Mouse (Mus musculus): ENCODE data around the gene Nppb. TPM values are rescaled to one million over a fixed set of nuclear protein-coding genes. Genes with fewer than 3 reads are reported as not detected.

The Nppb gene
- polyA plus RNA-seq, 1 experiment: not detected

DNA sequence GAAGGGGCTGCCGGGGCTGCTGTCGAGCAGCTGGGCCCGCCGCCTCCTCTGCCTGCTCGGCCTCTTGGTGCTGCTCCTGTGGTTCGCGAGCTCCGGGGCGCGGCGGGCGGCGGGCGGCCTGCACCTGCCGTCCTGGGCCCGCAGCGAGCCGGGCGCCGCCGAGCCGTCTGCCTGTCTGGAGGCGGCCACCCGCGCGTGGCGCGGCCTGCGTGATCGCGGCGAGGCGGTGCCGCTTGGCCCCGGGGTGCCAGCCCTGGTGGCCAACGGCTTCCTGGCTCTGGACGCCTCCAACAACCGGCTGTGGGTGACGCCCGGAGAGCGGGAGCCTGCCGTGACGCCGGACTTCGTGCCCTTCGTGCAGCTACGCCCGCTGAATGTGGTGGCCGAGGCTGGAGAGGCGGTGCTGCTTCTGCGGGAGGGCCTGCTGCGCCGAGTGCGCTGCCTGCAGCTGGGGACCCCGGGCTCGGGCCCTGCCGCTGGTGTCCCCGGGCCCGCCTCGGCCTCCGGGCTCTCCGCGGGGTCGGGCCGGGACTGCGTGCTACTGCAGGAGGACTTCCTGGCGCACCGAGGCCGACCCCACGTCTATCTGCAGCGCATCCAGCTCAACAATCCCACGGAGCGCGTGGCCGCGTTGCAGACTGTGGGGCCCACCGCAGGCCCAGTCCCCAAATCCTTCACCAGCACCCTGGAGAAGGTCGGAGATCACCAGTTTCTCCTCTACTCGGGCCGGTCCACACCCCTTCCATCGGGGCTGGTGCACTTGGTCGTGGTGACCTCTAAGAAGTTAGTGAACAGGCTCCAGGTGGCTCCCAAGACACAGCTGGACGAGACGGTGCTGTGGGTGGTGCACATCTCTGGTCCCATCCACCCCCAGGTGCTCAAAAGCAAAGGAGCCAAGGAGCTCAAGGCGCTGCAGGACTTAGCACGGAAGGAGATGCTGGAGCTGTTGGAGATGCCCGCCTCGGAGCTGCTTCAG is 44.3 kb upstream of the Nppb start:
- no peak for TF ChIP-seq POLR2A (IDR thresholded peaks at IDR 0.05; ENCODE audit: insufficient read depth, low read depth, low read length)
- TF ChIP-seq CTCF (IDR thresholded peaks at IDR 0.05; ENCODE audit: insufficient read depth, low read depth, low read length): no peak
- peaks cover 41% of the 10 kb centered on the region for H3K4me1 ChIP-seq (ENCODE audit: control insufficient read depth, insufficient read depth, low read length)
- H3K4me3 ChIP-seq (ENCODE audit: insufficient read depth, low read depth, low read length): peak overlapping the region; percentile 70
- H3K27ac ChIP-seq (ENCODE audit: insufficient read depth, low read depth, low read length): no peak overlapping the region
- WGBS: 6% methylated on average over 87 of the region's 88 CpGs

- H3K4me1 ChIP-seq (ENCODE audit: control insufficient read depth, insufficient read depth, low read length): peaks cover 44% of the 10 kb centered on the region
- no peak for TF ChIP-seq POLR2A (IDR thresholded peaks at IDR 0.05; ENCODE audit: insufficient read depth, low read depth, low read length)
- no peak for TF ChIP-seq CTCF (IDR thresholded peaks at IDR 0.05; ENCODE audit: insufficient read depth, low read depth, low read length)
- no peak overlapping the region for H3K27ac ChIP-seq (ENCODE audit: insufficient read depth, low read depth, low read length)
- WGBS: 97% methylated on average over 1 of the region's 1 CpGs
- no peak overlapping the region for H3K4me3 ChIP-seq (ENCODE audit: insufficient read depth, low read depth, low read length)
Observed at GRCm38 (mm10) chr4:147943005-147943404, 42.6 kb upstream of the Nppb start.

DNA sequence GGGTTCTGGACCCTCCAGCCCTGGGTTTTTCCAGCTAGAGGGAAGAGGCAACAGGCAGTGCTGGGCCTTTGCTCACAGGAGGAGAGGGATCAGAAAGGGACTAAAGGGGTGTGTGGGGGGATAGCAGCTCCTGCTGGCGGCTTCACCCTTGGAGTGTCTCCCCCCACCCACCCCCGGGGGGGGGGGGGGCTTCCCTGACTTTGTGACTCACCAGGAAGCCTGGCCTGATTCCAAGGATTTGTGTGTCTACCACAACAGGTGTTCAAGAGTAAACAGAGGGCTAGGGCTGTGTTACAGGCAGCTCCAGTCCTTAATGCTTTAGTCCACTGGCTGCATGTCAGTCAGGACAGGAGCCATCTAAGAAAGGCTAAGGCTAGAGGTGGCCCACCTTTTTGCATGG is 38.1 kb upstream of the Nppb start:
- TF ChIP-seq CTCF (IDR thresholded peaks at IDR 0.05; ENCODE audit: insufficient read depth, low read depth, low read length) (no peak), POLR2A (IDR thresholded peaks at IDR 0.05; ENCODE audit: insufficient read depth, low read depth, low read length) (no peak)
- WGBS: 16% methylated on average over 2 of the region's 2 CpGs
- Histone ChIP-seq H3K4me3 (ENCODE audit: insufficient read depth, low read depth, low read length) (no peak overlapping the region), H3K4me1 (ENCODE audit: control insufficient read depth, insufficient read depth, low read length) (peaks cover 31% of the 10 kb centered on the region), H3K27ac (ENCODE audit: insufficient read depth, low read depth, low read length) (no peak overlapping the region)

DNA sequence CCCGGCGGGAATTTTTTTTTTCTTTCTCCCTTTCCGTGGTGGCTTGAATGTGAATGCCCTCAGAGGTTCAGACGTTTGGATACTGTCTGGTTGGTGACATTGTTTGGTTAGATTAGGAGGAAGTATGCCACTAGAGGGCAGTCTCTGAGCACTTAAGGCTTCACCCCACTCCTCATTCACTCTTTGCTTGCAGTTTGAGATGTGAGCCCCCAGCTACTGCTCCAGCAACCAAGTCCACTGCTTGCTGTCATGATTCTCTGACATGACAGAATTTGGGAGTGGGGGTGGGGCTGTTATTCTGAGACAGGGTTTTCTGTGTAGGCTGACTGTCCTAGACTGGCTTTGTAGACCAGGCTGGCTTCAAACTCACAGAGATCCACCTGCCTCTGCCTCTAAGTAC is 32.0 kb upstream of the Nppb start:
- Histone ChIP-seq H3K27ac (ENCODE audit: insufficient read depth, low read depth, low read length) (no peak overlapping the region), H3K4me3 (ENCODE audit: insufficient read depth, low read depth, low read length) (no peak overlapping the region), H3K4me1 (ENCODE audit: control insufficient read depth, insufficient read depth, low read length) (no peaks in the 10 kb centered on the region)
- 16% methylated on average over 4 of the region's 4 CpGs for WGBS
- no peak for TF ChIP-seq CTCF (IDR thresholded peaks at IDR 0.05; ENCODE audit: insufficient read depth, low read depth, low read length)
- TF ChIP-seq POLR2A (IDR thresholded peaks at IDR 0.05; ENCODE audit: insufficient read depth, low read depth, low read length): no peak

DNA sequence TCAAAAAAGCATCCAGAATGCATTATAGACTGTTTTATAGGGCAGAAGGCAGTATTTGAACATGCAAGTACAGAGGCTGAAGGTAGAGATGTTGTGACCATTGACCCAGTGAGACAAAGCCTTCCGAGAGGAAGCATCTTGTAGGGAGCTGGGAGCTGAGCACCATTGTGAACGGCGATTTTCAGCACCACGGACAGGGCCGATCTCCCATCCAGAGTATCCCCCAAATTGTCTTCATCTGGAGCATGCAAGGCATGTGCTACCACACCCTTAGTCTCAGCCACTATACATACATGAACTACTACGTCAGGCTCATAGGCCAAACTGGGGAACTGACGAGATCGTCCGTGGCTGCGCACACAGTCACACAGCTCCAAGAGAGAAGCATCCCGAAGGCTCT is 28.4 kb upstream of the Nppb start:
- WGBS: 61% methylated on average over 11 of the region's 11 CpGs
- Histone ChIP-seq H3K4me3 (ENCODE audit: insufficient read depth, low read depth, low read length) (no peak overlapping the region), H3K4me1 (ENCODE audit: control insufficient read depth, insufficient read depth, low read length) (peaks cover 5% of the 10 kb centered on the region; the same call in 1 of the 2 replicates), H3K27ac (ENCODE audit: insufficient read depth, low read depth, low read length) (no peak overlapping the region)
- TF ChIP-seq CTCF (IDR thresholded peaks at IDR 0.05; ENCODE audit: insufficient read depth, low read depth, low read length) (no peak), POLR2A (IDR thresholded peaks at IDR 0.05; ENCODE audit: insufficient read depth, low read depth, low read length) (no peak)

- WGBS: 49% methylated on average over 6 of the region's 6 CpGs
- H3K4me1 ChIP-seq (ENCODE audit: control insufficient read depth, insufficient read depth, low read length): peaks cover 10% of the 10 kb centered on the region; the same call in 1 of the 2 replicates
- TF ChIP-seq POLR2A (IDR thresholded peaks at IDR 0.05; ENCODE audit: insufficient read depth, low read depth, low read length) (no peak), CTCF (IDR thresholded peaks at IDR 0.05; ENCODE audit: insufficient read depth, low read depth, low read length) (0 out of 2 replicates have a peak, but pooled peaks have one; percentile 18)
- H3K27ac ChIP-seq (ENCODE audit: insufficient read depth, low read depth, low read length): no peak overlapping the region
- H3K4me3 ChIP-seq (ENCODE audit: insufficient read depth, low read depth, low read length): no peak overlapping the region
Observed at GRCm38 (mm10) chr4:147959881-147960831, 25.4 kb upstream of the Nppb start.

DNA sequence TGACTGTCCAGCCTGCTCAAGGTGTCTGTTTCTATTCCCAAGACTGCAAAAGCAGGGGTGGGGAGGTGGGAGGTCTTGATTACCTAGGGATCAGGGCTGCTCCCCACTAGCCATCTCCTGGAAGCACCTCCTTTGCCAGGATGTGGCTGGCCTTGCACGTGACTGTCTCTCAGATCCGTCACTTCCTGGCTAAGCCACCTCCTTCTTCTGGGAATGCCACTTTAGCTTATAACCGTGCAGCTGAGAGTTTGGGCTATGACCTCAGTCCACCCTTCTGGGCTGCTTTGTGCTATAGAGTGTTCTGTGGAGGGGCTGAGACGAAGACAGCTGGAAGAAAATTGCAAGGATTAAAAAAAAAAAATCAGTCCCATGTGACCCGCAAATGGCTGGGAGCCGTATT is 22.8 kb upstream of the Nppb start:
- H3K27ac ChIP-seq (ENCODE audit: insufficient read depth, low read depth, low read length): no peak overlapping the region
- no peak overlapping the region for H3K4me3 ChIP-seq (ENCODE audit: insufficient read depth, low read depth, low read length)
- no peak for TF ChIP-seq POLR2A (IDR thresholded peaks at IDR 0.05; ENCODE audit: insufficient read depth, low read depth, low read length)
- no peak for TF ChIP-seq CTCF (IDR thresholded peaks at IDR 0.05; ENCODE audit: insufficient read depth, low read depth, low read length)
- 37% methylated on average over 6 of the region's 6 CpGs for WGBS
- H3K4me1 ChIP-seq (ENCODE audit: control insufficient read depth, insufficient read depth, low read length): peaks cover 10% of the 10 kb centered on the region; the same call in 1 of the 2 replicates

DNA sequence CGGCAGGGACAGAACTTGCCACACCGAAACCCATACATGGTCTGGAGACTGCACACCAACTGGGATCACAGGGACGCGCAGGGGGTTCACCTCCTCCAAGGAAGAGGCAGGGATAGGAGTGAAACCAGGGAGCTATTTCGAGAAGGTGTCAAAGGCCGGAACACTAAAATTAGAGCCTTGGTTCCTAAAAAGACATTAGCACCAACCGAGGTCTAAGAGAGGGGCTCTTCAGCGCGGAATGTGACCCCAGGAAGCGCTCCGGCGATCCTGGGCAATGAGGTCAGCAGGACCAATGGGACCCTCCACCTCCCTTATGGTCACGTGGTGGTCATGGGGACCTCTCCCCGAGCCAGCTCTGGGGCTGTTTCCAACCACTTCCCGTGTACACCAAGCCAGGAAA is 22.0 kb upstream of the Nppb start:
- WGBS: 88% methylated on average over 15 of the region's 15 CpGs
- H3K4me1 ChIP-seq (ENCODE audit: control insufficient read depth, insufficient read depth, low read length): peaks cover 10% of the 10 kb centered on the region; the same call in 1 of the 2 replicates
- TF ChIP-seq CTCF (IDR thresholded peaks at IDR 0.05; ENCODE audit: insufficient read depth, low read depth, low read length): no peak
- TF ChIP-seq POLR2A (IDR thresholded peaks at IDR 0.05; ENCODE audit: insufficient read depth, low read depth, low read length): no peak
- no peak overlapping the region for H3K4me3 ChIP-seq (ENCODE audit: insufficient read depth, low read depth, low read length)
- H3K27ac ChIP-seq (ENCODE audit: insufficient read depth, low read depth, low read length): no peak overlapping the region
